Mouse (Mus musculus): Measurements from ENCODE around the gene Smco4. TPM values are rescaled to one million over a fixed set of nuclear protein-coding genes. Genes with fewer than 3 reads are reported as not detected.

The Smco4 gene
- total and polyA plus RNA-seq, 3 experiments: 26.9 to 65.6 (median 49.6) TPM

DNA sequence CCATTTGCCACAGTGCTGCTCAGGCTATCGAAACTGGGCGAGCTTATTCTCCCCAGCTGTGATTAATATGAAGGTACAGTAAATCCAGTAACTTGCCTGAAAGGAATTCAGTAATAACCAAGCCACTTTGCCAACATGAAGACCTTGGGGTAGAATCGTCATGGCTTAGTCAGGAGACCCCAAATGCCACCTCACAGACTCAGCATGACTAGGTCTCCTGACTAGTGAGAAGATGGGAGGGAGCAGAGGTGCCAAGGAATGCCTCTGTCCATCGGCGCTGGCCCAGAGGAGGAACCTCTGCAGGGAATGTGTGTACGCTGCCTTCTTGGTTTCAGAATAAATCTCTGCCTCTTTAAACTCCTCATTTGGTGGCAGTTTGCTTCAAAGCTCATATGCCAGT lies 30.4 kb downstream of the Smco4 start:
- no peak for TF ChIP-seq PAX5 (IDR thresholded peaks at IDR 0.05; ENCODE audit: low read length)
- TF ChIP-seq IRF4 (IDR thresholded peaks at IDR 0.05; ENCODE audit: low read depth, low read length): no peak
- no peak for TF ChIP-seq UBTF (IDR thresholded peaks at IDR 0.05; ENCODE audit: low read depth, low read length)
- TF ChIP-seq ZNF384 (IDR thresholded peaks at IDR 0.05; ENCODE audit: low read depth, low read length): no peak
- TF ChIP-seq USF1 (IDR thresholded peaks at IDR 0.05; ENCODE audit: low read depth, low read length): no peak
- TF ChIP-seq TBP (conservative IDR thresholded peaks at IDR 0.05; ENCODE audit: low read depth, low read length): no peak
- no peak for TF ChIP-seq HCFC1 (IDR thresholded peaks at IDR 0.05; ENCODE audit: low read depth, low read length)
- no peak for TF ChIP-seq CTCF (conservative IDR thresholded peaks at IDR 0.05 in 1 of 2, IDR thresholded peaks at IDR 0.05 in 1 of 2; ENCODE audit: low read depth in 2 of 2, low read length in 2 of 2)
- TF ChIP-seq MXI1 (IDR thresholded peaks at IDR 0.05; ENCODE audit: low read depth, low read length): no peak
- TF ChIP-seq NRF1 (IDR thresholded peaks at IDR 0.05; ENCODE audit: low read depth, low read length): no peak
- no peak for TF ChIP-seq SIN3A (IDR thresholded peaks at IDR 0.05; ENCODE audit: low read length)
- no peak for TF ChIP-seq MAZ (IDR thresholded peaks at IDR 0.05; ENCODE audit: low read depth, low read length)
- no peak for TF ChIP-seq ZKSCAN1 (IDR thresholded peaks at IDR 0.05; ENCODE audit: borderline replicate concordance, low read depth, low read length)
- no peak for TF ChIP-seq EP300 (IDR thresholded peaks at IDR 0.05; ENCODE audit: low read length)
- no peak for TF ChIP-seq ETS1 (conservative IDR thresholded peaks at IDR 0.05; ENCODE audit: low read depth, low read length)
- TF ChIP-seq GABPA (IDR thresholded peaks at IDR 0.05; ENCODE audit: insufficient replicate concordance, low read depth, low read length): no peak
- no peak for TF ChIP-seq JUN (IDR thresholded peaks at IDR 0.05; ENCODE audit: insufficient read depth, low read depth, low read length)
- TF ChIP-seq ELF1 (IDR thresholded peaks at IDR 0.05; ENCODE audit: low read depth, low read length): no peak
- in situ Hi-C loops (cut with MboI; ENCODE audit: low pct_ligation_motif_present, low pct_unique_long_range_greater_than_20kb, low sequenced_read_pairs) (no loop called here), dilution Hi-C loops (cut with MboI; ENCODE audit: extremely low pct_ligation_motif_present, extremely low pct_unique_long_range_greater_than_20kb, low sequenced_read_pairs) (no loop called here)
- H3K79me2 ChIP-seq (replicated peaks; ENCODE audit: control insufficient read depth, extremely low read depth, insufficient read depth, poor library complexity, severe bottlenecking): peaks cover 4% of the 10 kb centered on the region
- peaks cover 13 to 60% of the 10 kb centered on the region in 2 experiments for H3K4me1 ChIP-seq (ENCODE audit: control insufficient read depth in 1 of 2, insufficient read depth in 2 of 2)
- H3K9ac ChIP-seq (ENCODE audit: insufficient read depth, low read depth): no peak overlapping the region
- no peak overlapping the region for H3K27ac ChIP-seq (ENCODE audit: insufficient read depth, low read depth)
- no peak overlapping the region for H3K4me3 ChIP-seq (replicated peaks in 1 of 3; ENCODE audit: low read depth in 2 of 3, low read length in 2 of 3, poor library complexity in 1 of 3)
- no peaks in the 10 kb centered on the region for H3K27me3 ChIP-seq (replicated peaks)
- H3K36me3 ChIP-seq (replicated peaks in 1 of 2; ENCODE audit: control insufficient read depth in 1 of 2, insufficient read depth in 1 of 2, low read length in 1 of 2): peaks cover 19 to 72% of the 10 kb centered on the region in 2 experiments
- DNase-seq (ENCODE audit: extremely low read depth): no peak
- H3K4me2 ChIP-seq (ENCODE audit: insufficient read depth, low read depth, poor library complexity, severe bottlenecking): no peak overlapping the region
- H3K9me3 ChIP-seq (replicated peaks; ENCODE audit: low read length): no peaks in the 10 kb centered on the region

DNA sequence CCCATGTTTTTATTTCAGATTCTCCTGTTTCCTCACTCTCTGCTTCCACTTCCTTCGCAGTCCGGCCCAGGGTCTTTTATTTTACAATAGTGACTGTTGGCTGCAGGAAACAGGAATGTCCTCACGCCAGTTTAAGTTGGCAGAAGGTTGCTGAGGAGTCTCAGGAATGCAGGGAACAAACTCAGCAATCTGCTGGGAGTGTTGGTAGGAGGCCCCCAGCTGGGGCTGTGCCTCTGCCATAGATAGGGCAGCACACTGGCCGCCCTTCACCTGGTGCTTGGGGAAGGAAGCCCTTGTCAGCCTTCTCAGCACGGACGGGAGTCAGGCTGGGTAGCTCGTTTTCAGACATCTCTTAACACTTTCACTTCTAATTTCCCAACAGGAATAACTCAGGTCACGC lies 32.0 kb downstream of the Smco4 start:
- H3K36me3 ChIP-seq (replicated peaks in 1 of 2; ENCODE audit: control insufficient read depth in 1 of 2, insufficient read depth in 1 of 2, low read length in 1 of 2): peaks cover 20 to 72% of the 10 kb centered on the region in 2 experiments
- no peak overlapping the region for H3K9ac ChIP-seq (ENCODE audit: insufficient read depth, low read depth)
- dilution Hi-C loops (cut with MboI; ENCODE audit: extremely low pct_ligation_motif_present, extremely low pct_unique_long_range_greater_than_20kb, low sequenced_read_pairs) (no loop called here), in situ Hi-C loops (cut with MboI; ENCODE audit: low pct_ligation_motif_present, low pct_unique_long_range_greater_than_20kb, low sequenced_read_pairs) (no loop called here)
- H3K27ac ChIP-seq (ENCODE audit: insufficient read depth, low read depth): no peak overlapping the region
- no peak overlapping the region for H3K4me3 ChIP-seq (replicated peaks in 1 of 3; ENCODE audit: low read depth in 2 of 3, low read length in 2 of 3, poor library complexity in 1 of 3)
- no peak overlapping the region for H3K4me2 ChIP-seq (ENCODE audit: insufficient read depth, low read depth, poor library complexity, severe bottlenecking)
- peaks cover 13 to 76% of the 10 kb centered on the region in 2 experiments for H3K4me1 ChIP-seq (ENCODE audit: control insufficient read depth in 1 of 2, insufficient read depth in 2 of 2)
- no peaks in the 10 kb centered on the region for H3K9me3 ChIP-seq (replicated peaks; ENCODE audit: low read length)
- TF ChIP-seq MEF2A (IDR thresholded peaks at IDR 0.05; ENCODE audit: borderline replicate concordance, low read depth, low read length) (no peak), CHD2 (IDR thresholded peaks at IDR 0.05; ENCODE audit: low read length) (no peak), KAT2A (IDR thresholded peaks at IDR 0.05; ENCODE audit: insufficient replicate concordance, low read length) (no peak), HCFC1 (IDR thresholded peaks at IDR 0.05; ENCODE audit: low read depth, low read length) (no peak), SIN3A (IDR thresholded peaks at IDR 0.05; ENCODE audit: low read length) (no peak), PAX5 (IDR thresholded peaks at IDR 0.05; ENCODE audit: low read length) (no peak), POLR2AphosphoS2 (IDR thresholded peaks at IDR 0.05; ENCODE audit: low read depth, low read length) (no peak), POLR2A (IDR thresholded peaks at IDR 0.05; ENCODE audit: low read depth, low read length) (no peak), JUND (conservative IDR thresholded peaks at IDR 0.05; ENCODE audit: low read depth, low read length) (no peak), SMC3 (IDR thresholded peaks at IDR 0.05; ENCODE audit: low read depth, low read length) (no peak), CHD1 (IDR thresholded peaks at IDR 0.05; ENCODE audit: low read depth, low read length) (no peak), UBTF (IDR thresholded peaks at IDR 0.05; ENCODE audit: low read depth, low read length) (no peak)
- DNase-seq (ENCODE audit: extremely low read depth): no peak
- peaks cover 4% of the 10 kb centered on the region for H3K79me2 ChIP-seq (replicated peaks; ENCODE audit: control insufficient read depth, extremely low read depth, insufficient read depth, poor library complexity, severe bottlenecking)
- no peaks in the 10 kb centered on the region for H3K27me3 ChIP-seq (replicated peaks)
